Mouse (Mus musculus) adrenal gland (tissue): ENCODE measurements around the gene Zbtb22.
"Not testable (repeated sequence)": the region's sequence is repeated elsewhere in the genome, so short reads cannot be mapped to it uniquely, and the experiment has no call there.

ENCODE experiments used
- intact Hi-C: fragments of 180-260 bp; cut with DNase I; formaldehyde crosslinking; loops from one replicate; pipeline ENCODE4 v1.15.1; 2025
- long read RNA-seq, 2 experiments: library from polyadenylated mRNA; unstranded; transcript quantifications; one replicate each; pipeline ENCODE4 v2.0.0; 2020; ENCODE audit warnings: borderline replicate concordance in 1 of 2; ENCODE audit not compliant: insufficient replicate concordance in 1 of 2

Zbtb22 gene
- long read RNA-seq, experiment 1, partial matches to known transcripts, result 3 of 3 reads
- long read RNA-seq, experiment 1, other reads (novel, unspliced or antisense), result 0 of 3 reads
- long read RNA-seq, experiment 2, partial matches to known transcripts, result 0 of 2 reads
- long read RNA-seq, experiment 2, other reads (novel, unspliced or antisense), result 1 of 2 reads

GRCm38 (mm10) chr17:33915671-33916250 lies at the start of gene Zbtb22, which contains the start of gene Tapbp:
TSS of gene Zbtb22 (plus strand) at chr17:33915904.
TSS of gene Tapbp (plus strand) at chr17:33915899.
- intact Hi-C loops, result no loop called here

GRCm38 (mm10) chr17:33873537-33873936 lies 42.2 kb upstream of the Zbtb22 start, which contains the start of gene Gm7029:
TSS of gene Gm7029 (plus strand) at chr17:33873837.
- intact Hi-C loops, result not testable (repeated sequence)

- intact Hi-C loops, result no loop called here
These were observed 41.3 kb upstream of the Zbtb22 start for GRCm38 (mm10) chr17:33874411-33874810.

- intact Hi-C loops, result not testable (repeated sequence)
These were observed 39.9 kb upstream of the Zbtb22 start for GRCm38 (mm10) chr17:33875797-33876196.

GRCm38 (mm10) chr17:33884320-33884719 lies 31.4 kb upstream of the Zbtb22 start:
- intact Hi-C loops, result not testable (repeated sequence)

- intact Hi-C loops, result not testable (repeated sequence)
These were observed 27.9 kb upstream of the Zbtb22 start for GRCm38 (mm10) chr17:33887802-33888201.

- intact Hi-C loops, result not testable (repeated sequence)
These were observed 27.5 kb upstream of the Zbtb22 start for GRCm38 (mm10) chr17:33888230-33888629.

GRCm38 (mm10) chr17:33889941-33890532 lies 25.7 kb upstream of the Zbtb22 start:
- intact Hi-C loops, result not testable (repeated sequence)

GRCm38 (mm10) chr17:33890533-33891059 lies 25.1 kb upstream of the Zbtb22 start, which contains the start of gene Kifc1:
TSS of gene Kifc1 (minus strand) at chr17:33890661.
- intact Hi-C loops, result no loop called here

- intact Hi-C loops, result no loop called here
These were observed 24.3 kb upstream of the Zbtb22 start for GRCm38 (mm10) chr17:33891357-33891756.

- intact Hi-C loops, result not testable (repeated sequence)
These were observed 23.8 kb upstream of the Zbtb22 start for GRCm38 (mm10) chr17:33891892-33892291.

GRCm38 (mm10) chr17:33892429-33892828 lies 23.3 kb upstream of the Zbtb22 start:
- intact Hi-C loops, result no loop called here

GRCm38 (mm10) chr17:33893011-33893410 lies 22.7 kb upstream of the Zbtb22 start:
- intact Hi-C loops, result not testable (repeated sequence)

- intact Hi-C loops, result no loop called here
These were observed 18.4 kb upstream of the Zbtb22 start for GRCm38 (mm10) chr17:33897114-33897794.

GRCm38 (mm10) chr17:33898193-33898592 lies 17.5 kb upstream of the Zbtb22 start:
- intact Hi-C loops, result not testable (repeated sequence)

GRCm38 (mm10) chr17:33899642-33900041 lies 16.1 kb upstream of the Zbtb22 start:
- intact Hi-C loops, result no loop called here

GRCm38 (mm10) chr17:33900281-33900988 lies 15.3 kb upstream of the Zbtb22 start:
- intact Hi-C loops, result no loop called here

GRCm38 (mm10) chr17:33900989-33901314 lies 14.8 kb upstream of the Zbtb22 start:
- intact Hi-C loops, result no loop called here

- intact Hi-C loops, result no loop called here
These were observed 14.1 kb upstream of the Zbtb22 start for GRCm38 (mm10) chr17:33901653-33902052.

- intact Hi-C loops, result no loop called here
These were observed 13.6 kb upstream of the Zbtb22 start for GRCm38 (mm10) chr17:33902079-33902478.

- intact Hi-C loops, result no loop called here
These were observed 13.2 kb upstream of the Zbtb22 start for GRCm38 (mm10) chr17:33902491-33902890.
